Mouse (Mus musculus): ENCODE measurements around the gene Zfy2. TPM values are rescaled to one million over a fixed set of nuclear protein-coding genes. Genes with fewer than 3 reads are reported as not detected.

Zfy2 gene
- polyA plus RNA-seq (2016; fragmentation: Nextera tagmentation; extraction: Ambion mirVana), result not detected in 2 replicates

GRCm38 (mm10) chrY:2170309-2170708, at the start of gene Zfy2:
Gene Zfy2 (minus strand): TSS chrY:2170409.
- no peak within 1 kb of the TSS for H3K4me3 ChIP-seq
- no peak for ATAC-seq (ENCODE audit: insufficient number of reproducible peaks, low FRiP score)
- no peaks in the 10 kb centered on the region for H3K36me3 ChIP-seq
- no peaks in the 10 kb centered on the region for H3K9me3 ChIP-seq (replicated peaks)
- H3K27me3 ChIP-seq (replicated peaks), result no peaks in the 10 kb centered on the region
- H3K9ac ChIP-seq, result no peak within 1 kb of the TSS
- WGBS, result 62% methylated on average over 2 of the region's 2 CpGs
- H3K4me1 ChIP-seq (replicated peaks), result no peaks in the 10 kb centered on the region
- no peak within 1 kb of the TSS for H3K4me2 ChIP-seq
- no peak within 1 kb of the TSS for H3K27ac ChIP-seq (ENCODE audit: poor library complexity, severe bottlenecking)

Measured in heart, embryonic 12.5 days (tissue).